Mouse (Mus musculus) bone marrow, adult 2 months (tissue): ENCODE results near the gene Npas3.

Experiments used
- CTCF ChIP-seq: fragments of 200-500 bp; IDR thresholded peaks from 2 replicates; pipeline ENCODE4 v1.5.1; 2011; ENCODE audit warnings: low read length, control low read depth; ENCODE audit not compliant: control insufficient read depth, insufficient read depth
- POLR2A ChIP-seq: fragments of 200-500 bp; IDR thresholded peaks from 2 replicates; pipeline ENCODE4 v1.6.1; 2011; ENCODE audit warnings: low read depth, mild to moderate bottlenecking, control low read depth, low read length, borderline replicate concordance; ENCODE audit not compliant: control insufficient read depth

DNA sequence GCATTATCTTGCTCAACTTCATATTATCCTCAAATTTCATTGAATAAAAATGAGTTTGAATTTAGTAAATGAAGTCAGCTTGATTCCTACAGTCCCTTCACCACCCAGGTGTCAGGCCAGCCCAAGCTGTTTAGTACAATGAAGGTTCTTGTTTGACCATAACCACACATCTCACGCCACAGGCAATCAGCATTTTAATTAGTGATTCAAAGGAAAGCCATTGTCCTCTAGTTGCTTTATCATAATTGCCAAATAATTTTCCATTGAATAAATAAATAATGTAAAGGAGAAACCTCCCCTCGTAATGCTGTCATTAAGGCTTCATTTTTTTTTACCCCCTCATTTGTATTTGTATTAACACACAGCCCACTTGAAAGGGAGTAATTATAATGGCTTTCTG is 73.5 kb downstream of the Npas3 start:
- TF ChIP-seq POLR2A (no peak), CTCF (no peak)
